Mouse (Mus musculus) left cerebral cortex, postnatal 36 days (tissue): Measurements from ENCODE around the gene Cpxcr1. TPM values are rescaled to one million over a fixed set of nuclear protein-coding genes. Genes with fewer than 3 reads are reported as not detected.

ENCODE experiments used
- DNase-seq, 2 experiments: peaks; one replicate each; pipeline ENCODE4 v3.0.0; 2021 to 2022; ENCODE audit warnings: low spot score in 2 of 2, mixed read lengths in 1 of 2
- intact Hi-C: fragments of 180-260 bp; cut with DNase I; formaldehyde crosslinking; loops from one replicate; pipeline ENCODE4 v1.15.1; 2025
- total RNA-seq, 2 experiments: library from RNA; stranded (reverse); gene quantifications; 2 replicates each; pipeline ENCODE4 v1.2.3; 2021

Gene Cpxcr1
- total RNA-seq = not detected

DNA sequence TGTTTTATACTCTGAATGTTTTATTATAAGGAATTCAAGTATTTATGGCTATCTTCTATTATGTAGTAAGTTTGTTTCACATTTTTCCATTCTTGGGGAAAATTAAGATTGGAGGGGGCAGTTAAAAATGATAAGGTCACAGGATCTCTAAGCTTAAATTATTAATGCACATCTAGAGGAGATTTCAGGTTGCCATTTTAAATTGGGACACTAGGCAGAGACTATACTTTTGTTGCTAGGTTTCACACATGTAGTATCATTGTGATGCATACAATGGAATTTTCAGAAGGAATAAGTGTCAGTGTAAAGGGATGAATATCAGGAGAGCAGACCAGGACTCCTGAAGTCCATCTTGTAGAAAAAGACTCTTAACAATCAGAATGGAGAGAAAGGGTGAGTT is at the start of gene Cpxcr1:
Cpxcr1 (plus strand) TSS at position 301 of the 400 bp plus-strand sequence.
- intact Hi-C loops = no loop called here
- DNase-seq = no peak

Other genes starting within 250 kb of the Cpxcr1 start
- not detected for gene H2afb2, start 232.2 kb downstream of the Cpxcr1 start, total RNA-seq